Mouse (Mus musculus) CH12.LX (cell line): ENCODE measurements around the gene 4933417A18Rik. TPM values are rescaled to one million over a fixed set of nuclear protein-coding genes. Genes with fewer than 3 reads are reported as not detected.
"Not testable (repeated sequence)": the region's sequence is repeated elsewhere in the genome, so short reads cannot be mapped to it uniquely, and the experiment has no call there.

Experiments used
- DNase-seq: peaks from one replicate; pipeline ENCODE4 v3.0.0-alpha.2; 2013; ENCODE audit errors: extremely low read depth
- H3K27ac ChIP-seq: 2 replicates; pipeline ENCODE4 v1.5.1; 2012; ENCODE audit warnings: low read depth, mild to moderate bottlenecking, control low read depth, moderate library complexity; ENCODE audit not compliant: insufficient read depth
- H3K27me3 ChIP-seq: replicated peaks from 2 replicates; pipeline ENCODE3; 2012; ENCODE audit warnings: inconsistent platforms
- H3K36me3 ChIP-seq, 2 experiments: replicated peaks in 1 of 2; 2 replicates each; pipeline versions ENCODE3 to v1.6.1; 2012; ENCODE audit warnings: inconsistent platforms in 1 of 2, low read length in 1 of 2, mild to moderate bottlenecking in 1 of 2, mixed read lengths in 1 of 2, moderate library complexity in 1 of 2; ENCODE audit not compliant: control insufficient read depth in 1 of 2, insufficient read depth in 1 of 2
- H3K4me1 ChIP-seq, 2 experiments: 2 replicates each; pipeline ENCODE4 v1.6.1; 2012; ENCODE audit warnings: inconsistent platforms in 1 of 2, moderate library complexity in 1 of 2; ENCODE audit not compliant: insufficient read depth in 2 of 2, control insufficient read depth in 1 of 2
- H3K4me2 ChIP-seq: 2 replicates; pipeline ENCODE4 v1.6.1; 2012; ENCODE audit warnings: low read depth, mild to moderate bottlenecking, control low read depth; ENCODE audit not compliant: poor library complexity, insufficient read depth, severe bottlenecking
- H3K4me3 ChIP-seq, 3 experiments: fragments of 150-350 bp in 1 of 3; sonication (generic) in 1 of 3; replicated peaks in 1 of 3; 2 replicates each; pipeline versions ENCODE3 to v1.5.1; 2011 to 2012; ENCODE audit warnings: low read depth in 2 of 3, low read length in 2 of 3, mild to moderate bottlenecking in 2 of 3, moderate library complexity in 2 of 3, control low read depth in 1 of 3, improper control_type of control experiment in 1 of 3, inconsistent platforms in 1 of 3, mixed read lengths in 1 of 3; ENCODE audit not compliant: poor library complexity in 1 of 3
- H3K79me2 ChIP-seq: replicated peaks from 2 replicates; pipeline ENCODE4 v1.6.1; 2012; ENCODE audit warnings: mild to moderate bottlenecking, moderate library complexity; ENCODE audit not compliant: control insufficient read depth, poor library complexity, insufficient read depth, severe bottlenecking; ENCODE audit errors: extremely low read depth
- H3K9ac ChIP-seq: 2 replicates; pipeline ENCODE4 v1.6.1; 2012; ENCODE audit warnings: low read depth, mild to moderate bottlenecking, control low read depth, moderate library complexity; ENCODE audit not compliant: insufficient read depth
- H3K9me3 ChIP-seq: replicated peaks from 2 replicates; pipeline ENCODE3; 2012; ENCODE audit warnings: low read length, inconsistent platforms, mixed read lengths
- CTCF ChIP-seq, 2 experiments: IDR thresholded peaks in 1 of 2; conservative IDR thresholded peaks in 1 of 2; 2 replicates each; pipeline ENCODE4 v1.5.1; 2011 to 2012; ENCODE audit warnings: low read depth in 2 of 2, low read length in 2 of 2, improper control_type of control experiment in 1 of 2, inconsistent platforms in 1 of 2, mild to moderate bottlenecking in 1 of 2, moderate library complexity in 1 of 2
- ELF1 ChIP-seq: IDR thresholded peaks from 2 replicates; pipeline ENCODE4 v1.6.1; 2014; ENCODE audit warnings: low read depth, mild to moderate bottlenecking, inconsistent platforms, low read length, improper control_type of control experiment
- JUND ChIP-seq: conservative IDR thresholded peaks from 2 replicates; pipeline ENCODE4 v1.6.1; 2011; ENCODE audit warnings: low read depth, low read length, improper control_type of control experiment
- KAT2A ChIP-seq: IDR thresholded peaks from 2 replicates; pipeline ENCODE4 v1.6.1; 2012; ENCODE audit warnings: low read length, improper control_type of control experiment, inconsistent platforms; ENCODE audit not compliant: insufficient replicate concordance
- NELFE ChIP-seq: IDR thresholded peaks from 2 replicates; pipeline ENCODE4 v1.6.1; 2011; ENCODE audit warnings: low read depth, low read length, improper control_type of control experiment
- RAD21 ChIP-seq: IDR thresholded peaks from 2 replicates; pipeline ENCODE4 v1.6.1; 2011; ENCODE audit warnings: low read depth, mild to moderate bottlenecking, low read length, improper control_type of control experiment, moderate library complexity
- SMC3 ChIP-seq: IDR thresholded peaks from 2 replicates; pipeline ENCODE4 v1.6.1; 2011; ENCODE audit warnings: low read depth, low read length, improper control_type of control experiment
- TBP ChIP-seq: conservative IDR thresholded peaks from 2 replicates; pipeline ENCODE4 v1.6.1; 2011; ENCODE audit warnings: low read depth, low read length, improper control_type of control experiment
- dilution Hi-C: fragments of 300-500 bp; cut with MboI; formaldehyde crosslinking; loops from 2 replicates; pipeline ENCODE4 v1.14.3; 2020; ENCODE audit warnings: low sequenced_read_pairs; ENCODE audit not compliant: extremely low pct_unique_long_range_greater_than_20kb, extremely low pct_ligation_motif_present
- in situ Hi-C: fragments of 300-500 bp; cut with MboI; formaldehyde crosslinking; loops from 3 replicates; pipeline ENCODE4 v1.14.3; 2019; ENCODE audit warnings: low sequenced_read_pairs, low pct_ligation_motif_present, low pct_unique_long_range_greater_than_20kb, mixed read lengths
- polyA plus RNA-seq: library from polyadenylated mRNA; unstranded; fragments of >175 nt; gene quantifications from 2 replicates; pipeline ENCODE4 v1.2.1, GENCODE M21; 2012; ENCODE audit warnings: low read depth; ENCODE audit not compliant: insufficient read length
- total RNA-seq, 2 experiments: library from RNA; depleted of rRNA; stranded (reverse); fragments of 300-350 nt in 1 of 2; fragments of >200 nt in 1 of 2; gene quantifications; 2 replicates each; pipeline ENCODE4 v1.2.3; 2012 to 2014

Gene 4933417A18Rik
- total and polyA plus RNA-seq, 3 experiments: not detected

DNA sequence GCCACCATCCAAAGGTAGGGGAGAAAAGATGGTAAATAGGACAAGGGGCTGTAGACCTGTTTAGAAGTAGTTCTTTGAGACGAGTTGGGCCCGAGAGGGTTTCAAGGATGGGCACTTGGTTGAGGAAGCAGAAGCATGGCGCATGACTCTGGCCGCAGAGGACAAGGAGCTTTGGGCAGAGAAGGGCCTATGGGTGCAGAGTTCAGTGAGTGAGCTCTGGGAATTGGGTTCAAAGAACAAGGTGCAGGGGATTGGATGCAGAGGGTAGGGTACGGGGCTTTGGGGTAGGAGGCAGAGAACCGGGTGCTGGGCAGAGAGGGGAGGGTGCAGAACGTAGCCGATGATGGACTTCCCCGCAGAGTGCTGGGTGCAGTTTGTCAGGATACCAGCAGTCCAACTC lies 41.4 kb downstream of the 4933417A18Rik start:
- H3K79me2 ChIP-seq, H3K27ac ChIP-seq, H3K4me1 ChIP-seq, H3K9ac ChIP-seq, in situ Hi-C loops, H3K4me3 ChIP-seq, DNase-seq, H3K27me3 ChIP-seq, H3K9me3 ChIP-seq, H3K36me3 ChIP-seq, dilution Hi-C loops, H3K4me2 ChIP-seq: not testable (repeated sequence)

DNA sequence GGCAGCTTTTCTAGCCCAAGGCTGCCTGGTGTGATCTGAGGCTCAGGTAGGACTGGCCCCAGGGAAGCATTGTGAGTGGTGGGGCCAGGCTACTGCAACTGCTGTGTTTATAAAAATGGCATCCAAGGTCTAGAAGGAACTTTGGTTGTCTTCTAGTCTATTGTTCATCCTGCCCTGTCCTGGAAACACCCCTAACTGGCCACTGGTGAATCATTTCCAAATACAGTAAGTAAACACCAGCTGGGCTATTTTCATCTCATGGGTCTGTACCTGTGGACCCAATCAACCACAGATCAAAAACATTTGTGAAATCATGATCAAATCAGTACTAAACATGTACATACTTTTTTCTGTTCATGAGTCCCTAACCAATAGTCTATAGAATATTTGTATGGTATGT lies 48.2 kb downstream of the 4933417A18Rik start:
- H3K4me3 ChIP-seq, H3K27me3 ChIP-seq, DNase-seq, H3K27ac ChIP-seq, H3K79me2 ChIP-seq, H3K4me2 ChIP-seq, H3K36me3 ChIP-seq, dilution Hi-C loops, H3K9ac ChIP-seq, H3K9me3 ChIP-seq, in situ Hi-C loops, H3K4me1 ChIP-seq: not testable (repeated sequence)

DNA sequence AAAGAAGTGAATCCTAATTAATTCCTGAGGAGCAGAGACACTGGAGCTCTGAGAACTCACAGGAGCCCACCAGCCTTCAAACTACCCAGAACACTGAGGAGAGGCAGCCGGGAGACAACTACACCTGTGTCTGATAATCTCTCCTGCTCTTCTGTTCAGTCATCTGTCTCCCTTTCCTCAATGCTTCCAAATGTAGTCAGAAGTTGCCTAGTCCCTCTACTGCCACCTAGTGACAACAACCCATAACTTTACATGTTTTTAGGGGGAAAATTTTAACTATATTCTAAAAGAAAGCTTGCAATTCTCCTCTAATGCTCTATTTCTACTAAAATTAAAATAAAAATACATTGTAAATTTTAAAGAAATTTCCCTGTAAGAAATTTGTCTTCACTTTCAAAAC lies 48.9 kb downstream of the 4933417A18Rik start:
- Histone ChIP-seq H3K9ac (no peak overlapping the region), H3K4me3 (no peak overlapping the region), H3K36me3 (peaks cover 12 to 14% of the 10 kb centered on the region in 2 experiments)
- dilution Hi-C loops: no loop called here
- TF ChIP-seq RAD21: peak; percentile 57
- peak; percentile 55 for TF ChIP-seq SMC3
- TF ChIP-seq JUND: no peak
- TF ChIP-seq CTCF (conservative IDR thresholded peaks at IDR 0.05 in 1 of 2, IDR thresholded peaks at IDR 0.05 in 1 of 2; ENCODE audit: low read depth in 2 of 2, low read length in 2 of 2): peak; percentile 63 to 76
- TF ChIP-seq, all 38 proteins: peak for 3
- Histone ChIP-seq H3K27ac (no peak overlapping the region), H3K79me2 (no peaks in the 10 kb centered on the region), H3K4me2 (no peak overlapping the region), H3K9me3 (no peaks in the 10 kb centered on the region), H3K27me3 (no peaks in the 10 kb centered on the region), H3K4me1 (no peaks in the 10 kb centered on the region)
- DNase-seq: peak; percentile 60
- in situ Hi-C loops: no loop called here

DNA sequence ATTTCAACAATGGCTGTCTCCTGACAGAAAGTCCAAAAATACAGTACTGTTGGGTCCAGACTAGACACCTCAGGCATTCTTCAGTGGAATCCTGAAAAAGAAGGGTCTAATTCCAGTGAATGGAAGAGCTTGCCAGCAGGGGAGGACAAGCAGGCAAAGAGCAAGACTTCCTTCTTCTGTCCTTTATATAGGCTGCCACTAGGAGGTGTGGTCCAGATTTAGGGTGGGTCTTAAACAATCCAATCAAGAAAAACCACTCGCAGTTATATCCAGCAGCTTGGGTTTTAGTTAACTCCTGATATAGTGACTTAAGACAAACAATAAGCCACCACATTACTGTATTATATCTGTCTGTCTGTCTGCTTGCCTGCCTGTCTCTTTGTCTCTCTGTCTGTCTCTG lies 49.6 kb downstream of the 4933417A18Rik start:
- peak; percentile 36 for DNase-seq
- Histone ChIP-seq H3K4me3 (no peak overlapping the region), H3K36me3 (peaks cover 14 to 17% of the 10 kb centered on the region in 2 experiments), H3K4me1 (no peaks in the 10 kb centered on the region), H3K9ac (no peak overlapping the region), H3K27me3 (no peaks in the 10 kb centered on the region), H3K27ac (no peak overlapping the region), H3K79me2 (no peaks in the 10 kb centered on the region), H3K9me3 (no peaks in the 10 kb centered on the region), H3K4me2 (no peak overlapping the region)
- dilution Hi-C loops (no loop called here), in situ Hi-C loops (no loop called here)
- peak; percentile 84 for TF ChIP-seq TBP
- peak; percentile 3 for TF ChIP-seq RAD21
- 0 out of 2 replicates have a peak, but pooled peaks have one; percentile 19 for TF ChIP-seq NELFE
- peak in 1 of 2 experiments; percentile 47; a peak in 2 of 4 replicates for TF ChIP-seq CTCF (conservative IDR thresholded peaks at IDR 0.05 in 1 of 2, IDR thresholded peaks at IDR 0.05 in 1 of 2; ENCODE audit: low read depth in 2 of 2, low read length in 2 of 2)
- no peak for TF ChIP-seq KAT2A
- no peak for TF ChIP-seq ELF1
- peak; percentile 22 for TF ChIP-seq SMC3
